Mouse (Mus musculus) lung, adult 2 months (tissue): ENCODE data around the gene Ntn1.

Source experiments
- CTCF ChIP-seq: fragments of 200-500 bp; IDR thresholded peaks from 2 replicates; pipeline ENCODE4 v1.5.1; 2011; ENCODE audit warnings: mild to moderate bottlenecking, low read length, control low read depth; ENCODE audit not compliant: insufficient read depth
- POLR2A ChIP-seq: fragments of 200-500 bp; IDR thresholded peaks from 2 replicates; pipeline ENCODE4 v1.6.1; 2011; ENCODE audit warnings: low read depth, mild to moderate bottlenecking, control low read depth, low read length, borderline replicate concordance; ENCODE audit errors: extremely low read depth

GRCm38 (mm10) chr11:68384131-68384530 lies 16.5 kb downstream of the Ntn1 start:
- TF ChIP-seq CTCF (no peak), POLR2A (no peak)
